Mouse (Mus musculus) T-helper 17 cell (primary cell): ENCODE data around the gene Tmem176b.
"Not testable (repeated sequence)": the region's sequence is repeated elsewhere in the genome, so short reads cannot be mapped to it uniquely, and the experiment has no call there.

ENCODE experiments used
- in situ Hi-C, 2 experiments: fragments of 300-600 bp; cut with MboI, MseI; formaldehyde crosslinking; loops; 1 replicate in 1 of 2; 2 replicates in 1 of 2; pipeline ENCODE4 v1.15.1; 2025; ENCODE audit warnings: high pct_unique_total_duplicates in 2 of 2

Gene Tmem176b

DNA sequence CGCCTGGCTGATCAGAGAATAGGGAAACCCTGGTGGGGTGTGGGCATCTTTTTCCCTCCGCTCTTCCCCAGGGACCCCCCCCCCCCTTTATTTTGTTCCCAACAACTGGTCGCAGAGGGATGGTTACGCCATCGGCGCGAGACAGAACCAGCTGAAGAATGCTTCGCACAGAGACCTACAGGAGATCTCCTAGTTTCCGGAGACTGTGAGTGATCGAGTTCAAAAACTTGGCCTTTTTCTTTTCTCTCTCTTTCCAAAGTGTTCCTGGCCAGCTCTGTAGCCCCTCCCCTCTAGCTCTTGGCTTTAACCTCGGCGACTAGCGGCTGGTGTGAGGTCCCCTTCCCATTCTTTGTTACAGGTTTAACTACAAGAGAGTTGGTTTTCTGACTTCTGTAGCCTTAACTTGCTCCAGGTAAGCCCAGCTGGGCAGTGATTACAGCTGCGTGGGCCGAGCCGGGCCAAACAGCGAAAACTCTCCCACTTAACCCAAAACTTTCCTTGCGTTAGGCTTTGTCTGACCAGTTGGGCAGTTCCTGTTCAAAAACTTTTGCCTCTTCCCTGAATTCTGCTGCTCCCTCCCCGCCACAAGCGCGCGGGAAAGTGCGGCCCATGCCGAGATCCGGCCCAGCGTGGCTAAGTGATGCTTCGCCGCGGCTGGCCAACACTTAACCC lies 10.7 kb upstream of the Tmem176b start:
- in situ Hi-C loops: loop anchor here in 1 of 2 experiments (25.0 kb wide), 1 partner anchor 1190 kb away; no protein-coding TSS in a partner anchor

DNA sequence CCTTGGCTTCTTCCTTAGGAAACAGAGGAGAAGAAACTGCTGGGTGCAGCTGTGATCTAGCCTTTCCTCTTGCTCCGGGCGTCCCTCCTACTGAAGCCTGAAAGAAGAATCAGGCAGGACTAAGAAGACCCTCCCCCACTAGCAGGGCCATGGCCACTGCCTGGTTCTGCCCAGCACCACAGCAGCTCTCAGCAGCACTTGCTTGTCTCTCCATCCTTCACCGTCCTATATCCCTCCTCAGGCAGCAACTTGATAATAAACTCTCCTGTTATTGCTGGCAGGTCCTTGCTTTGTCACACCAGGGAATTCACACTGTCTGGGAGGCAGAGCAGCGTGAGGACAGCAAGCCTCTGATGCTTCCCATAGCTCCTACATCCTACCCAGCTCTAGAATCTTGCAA lies 3.8 kb upstream of the Tmem176b start:
- in situ Hi-C loops: no loop called here

DNA sequence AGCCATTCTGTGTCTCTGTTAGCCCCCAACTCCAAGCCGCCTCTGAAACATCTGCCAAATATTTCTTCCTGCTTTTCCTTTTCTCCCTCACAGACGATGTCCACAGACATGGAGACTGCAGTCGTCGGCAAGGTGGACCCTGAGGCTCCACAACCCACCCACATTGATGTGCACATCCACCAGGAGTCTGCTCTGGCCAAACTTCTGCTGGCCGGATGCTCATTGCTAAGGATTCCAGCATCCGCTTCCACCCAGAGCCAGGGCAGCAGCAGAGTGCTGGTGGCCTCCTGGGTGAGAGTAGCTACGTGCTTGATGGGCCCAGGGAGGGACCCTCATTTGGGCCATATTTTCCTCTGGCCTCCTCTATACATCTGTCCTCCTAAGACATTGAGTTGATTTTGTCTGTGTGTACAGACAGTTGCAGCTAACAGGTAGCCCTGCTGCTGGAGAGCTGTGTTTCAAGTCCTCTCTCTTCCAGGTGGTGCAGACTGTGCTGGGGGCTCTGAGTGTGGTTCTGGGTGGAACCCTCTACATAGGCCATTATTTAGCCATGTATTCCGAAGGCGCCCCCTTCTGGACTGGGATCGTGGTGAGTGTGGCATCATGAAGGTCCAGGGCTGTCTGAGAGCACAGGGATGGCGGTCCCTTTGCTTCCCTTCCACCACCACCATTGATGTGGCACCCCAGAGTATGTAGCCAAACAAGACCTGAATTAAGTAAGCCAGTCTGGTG lies 981 bp upstream of the Tmem176b start:
- in situ Hi-C loops: no loop called here

DNA sequence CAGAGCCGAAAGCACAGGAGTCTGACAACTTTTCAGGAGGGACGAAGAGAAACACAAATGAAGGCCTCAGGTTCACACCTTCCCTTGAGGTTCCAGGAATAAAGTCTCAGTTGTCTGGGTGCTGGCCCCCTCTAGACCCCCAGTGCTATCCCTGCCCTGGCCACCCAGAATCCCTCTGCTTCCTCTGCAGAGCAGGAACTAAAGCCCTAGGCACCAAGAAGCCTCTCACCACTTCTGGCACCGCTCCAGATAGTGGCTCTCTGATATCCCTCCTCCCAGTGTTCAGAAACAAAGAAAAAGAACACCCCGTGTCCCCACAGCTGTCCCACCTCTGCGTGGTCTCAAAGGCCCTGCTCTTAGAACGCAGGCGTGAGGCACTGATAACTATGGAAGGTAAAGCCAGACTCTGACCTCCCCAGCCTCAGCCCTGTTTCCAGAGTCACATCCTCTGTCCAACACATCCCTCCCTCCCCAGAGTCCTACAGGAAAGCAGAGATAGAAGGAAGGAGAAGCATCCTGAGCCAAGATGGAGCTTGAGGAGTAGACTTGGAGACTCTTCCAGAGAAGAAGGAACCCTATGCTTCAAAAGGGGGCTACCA lies 826 bp downstream of the Tmem176b start, which contains the start of gene Tmem176a:
Gene Tmem176a (plus strand): TSS at position 549 of the 599 bp plus-strand sequence.
- in situ Hi-C loops: no loop called here

DNA sequence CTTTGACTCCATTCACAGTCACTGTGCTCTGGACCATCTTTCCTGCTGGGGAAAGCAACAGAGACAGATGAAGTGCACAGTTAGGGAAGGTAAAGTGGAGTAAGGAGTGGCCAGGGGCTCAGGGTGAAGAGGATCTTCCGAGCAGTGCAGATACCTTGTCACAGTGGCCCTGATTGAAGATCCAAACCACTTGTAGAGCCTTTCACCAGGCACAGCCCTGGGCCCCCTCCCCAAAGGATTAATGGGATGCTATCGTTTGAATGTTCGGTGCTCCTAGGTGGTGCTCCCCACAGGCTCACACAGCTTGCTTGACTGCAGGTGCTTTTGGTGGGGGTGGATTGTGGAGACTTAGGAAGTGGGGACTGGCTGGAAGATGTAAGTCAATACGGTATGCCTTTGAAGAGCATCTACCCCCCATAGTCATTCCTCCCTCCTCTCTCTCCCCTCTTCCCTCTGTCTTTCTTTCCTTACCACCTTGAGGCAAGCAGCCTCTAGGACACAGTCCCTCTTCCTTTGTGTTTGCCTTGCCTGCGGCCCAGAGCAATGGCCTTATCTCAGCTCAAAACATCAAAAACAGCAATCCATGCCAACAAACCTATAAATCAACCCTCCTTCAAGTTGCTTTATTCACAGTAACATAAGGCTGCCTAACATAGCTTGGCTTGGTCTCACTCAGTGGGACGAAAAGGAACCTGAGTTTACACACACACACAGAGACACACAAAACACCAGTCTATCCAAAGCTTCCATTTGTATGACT lies 2.8 kb downstream of the Tmem176b start:
- in situ Hi-C loops: no loop called here

DNA sequence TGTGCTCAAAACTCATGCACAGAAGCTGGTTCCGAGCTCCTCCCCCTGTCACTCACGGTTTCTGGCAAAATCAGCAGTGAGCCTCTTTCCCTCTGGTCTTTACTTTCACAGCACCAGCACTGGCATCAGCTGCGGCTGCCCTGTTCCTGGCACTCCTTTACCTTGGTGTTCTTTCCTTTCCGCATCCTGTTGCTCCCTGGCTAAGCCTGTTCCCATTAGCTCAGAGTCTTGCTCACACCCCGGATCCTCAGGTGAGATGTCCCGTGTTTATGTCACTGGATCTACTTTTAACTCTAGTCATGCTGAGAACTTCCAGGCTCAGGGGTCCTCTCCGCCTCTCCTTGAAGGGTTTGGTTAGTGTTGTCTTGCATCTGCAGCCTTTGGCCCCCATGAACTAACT lies 3.8 kb downstream of the Tmem176b start:
- in situ Hi-C loops: no loop called here

DNA sequence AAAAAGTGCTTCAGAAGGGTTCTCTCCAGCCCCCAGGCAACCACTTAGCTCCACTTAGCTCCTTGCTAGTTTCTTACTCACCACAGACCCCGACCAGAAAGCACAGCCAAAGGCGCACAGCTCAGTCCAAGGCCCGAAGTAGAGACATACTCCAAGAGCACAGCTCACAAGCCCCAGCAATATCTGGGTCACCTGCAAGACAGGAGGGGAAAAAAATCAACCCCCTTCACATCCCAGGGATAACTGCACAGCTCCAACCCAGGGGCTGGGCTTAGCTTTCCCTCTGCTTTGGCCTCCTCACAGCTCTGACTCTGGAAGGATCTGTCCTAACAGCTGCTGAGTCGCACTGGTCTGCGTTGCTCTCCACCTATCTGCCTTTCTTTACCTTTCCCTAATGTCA lies 5.2 kb downstream of the Tmem176b start:
- in situ Hi-C loops: no loop called here

DNA sequence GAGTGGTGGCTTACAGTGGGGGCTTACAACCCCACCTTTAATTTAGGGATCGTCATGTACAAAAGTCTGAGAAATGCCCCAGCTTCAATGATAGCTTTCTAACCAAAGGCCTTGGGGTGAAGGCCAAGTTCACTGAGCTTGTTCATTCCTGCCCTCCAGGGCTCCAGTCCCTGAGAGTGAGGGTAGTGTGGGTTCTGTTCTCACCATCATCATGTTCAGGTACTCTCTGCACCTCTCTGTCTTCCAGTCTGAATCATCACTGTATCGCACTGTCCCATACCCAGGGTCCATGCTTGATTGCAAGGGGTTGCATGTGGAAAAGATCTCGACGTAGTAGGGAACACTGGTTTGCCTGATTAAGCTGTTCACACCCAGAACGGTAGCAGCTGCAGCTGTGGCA lies 6.1 kb downstream of the Tmem176b start:
- in situ Hi-C loops: no loop called here

DNA sequence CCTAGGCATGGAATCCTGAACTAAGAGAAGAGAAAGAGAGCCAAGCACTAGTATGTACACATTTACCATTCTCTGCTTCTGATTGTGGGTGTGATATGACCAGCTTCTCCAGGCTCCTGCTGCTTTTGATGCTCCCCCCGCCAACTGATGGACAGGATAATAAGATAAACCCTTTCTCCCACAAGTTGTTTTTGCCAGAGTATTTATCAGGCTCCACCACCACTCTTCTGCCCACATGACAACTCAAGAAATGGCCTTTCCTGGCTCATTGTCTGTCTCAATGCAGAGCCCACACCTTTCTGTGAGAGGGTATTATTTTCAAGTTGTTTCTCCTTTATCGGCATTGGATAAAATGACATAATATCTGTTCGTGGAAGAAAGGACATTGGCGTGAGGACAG lies 7.8 kb downstream of the Tmem176b start:
- in situ Hi-C loops: no loop called here

DNA sequence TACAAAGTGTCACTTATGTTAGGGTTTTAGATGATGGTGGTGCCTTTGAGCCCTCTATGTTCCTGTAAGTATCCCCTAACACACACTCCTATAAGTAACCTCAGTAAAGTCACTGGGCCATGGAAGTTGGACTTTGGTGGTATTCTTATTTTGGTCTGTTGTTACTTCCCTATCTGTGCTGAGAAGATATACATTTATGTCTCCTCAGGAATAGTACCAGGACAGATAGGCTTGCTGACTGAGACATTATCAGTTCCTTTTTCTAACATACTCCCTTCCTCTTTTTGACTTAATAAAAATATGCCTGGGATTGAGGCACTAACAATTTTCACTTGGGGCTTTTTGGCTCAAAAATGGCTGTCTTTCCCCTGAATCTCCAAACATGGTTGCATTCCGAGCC lies 8.9 kb downstream of the Tmem176b start:
- in situ Hi-C loops: no loop called here

DNA sequence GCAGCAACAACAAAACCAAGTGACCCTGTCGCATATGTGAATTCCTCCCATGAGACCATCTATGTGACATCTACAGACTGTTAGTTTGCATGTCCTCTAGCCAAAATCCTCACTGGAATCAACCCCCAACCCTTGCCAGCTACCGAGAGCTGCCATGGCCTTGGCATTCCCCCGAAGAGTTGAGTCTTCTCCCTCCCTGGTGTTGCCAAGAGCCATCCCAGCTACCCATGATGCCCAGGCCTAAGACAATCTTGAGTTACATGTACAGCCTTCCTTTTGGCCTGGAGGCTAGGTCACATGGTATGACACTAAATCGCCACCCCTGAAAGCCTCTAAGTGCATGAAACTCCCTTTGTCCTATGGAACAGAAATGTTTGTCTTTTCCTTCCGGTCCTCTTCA lies 10.2 kb downstream of the Tmem176b start:
- in situ Hi-C loops: no loop called here

DNA sequence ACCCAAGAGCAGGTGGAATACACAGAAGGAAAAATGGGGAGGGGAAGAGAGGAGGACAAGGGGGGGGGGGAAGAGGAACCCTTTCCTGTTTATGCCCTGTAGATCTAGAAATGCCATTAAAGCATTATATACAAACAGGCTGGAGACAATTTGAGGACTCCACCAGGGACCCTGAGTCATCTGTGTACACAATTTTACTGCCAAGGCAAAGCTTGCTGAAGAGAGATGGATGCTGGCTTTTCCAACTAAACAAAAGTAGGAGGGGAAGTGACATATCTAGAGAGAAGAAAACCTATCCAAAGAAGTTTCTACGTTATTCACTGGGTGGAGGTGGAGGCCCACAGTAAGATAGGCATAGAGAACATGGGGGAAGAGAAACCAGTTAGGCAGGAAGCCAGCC lies 11.1 kb downstream of the Tmem176b start:
- in situ Hi-C loops: no loop called here

DNA sequence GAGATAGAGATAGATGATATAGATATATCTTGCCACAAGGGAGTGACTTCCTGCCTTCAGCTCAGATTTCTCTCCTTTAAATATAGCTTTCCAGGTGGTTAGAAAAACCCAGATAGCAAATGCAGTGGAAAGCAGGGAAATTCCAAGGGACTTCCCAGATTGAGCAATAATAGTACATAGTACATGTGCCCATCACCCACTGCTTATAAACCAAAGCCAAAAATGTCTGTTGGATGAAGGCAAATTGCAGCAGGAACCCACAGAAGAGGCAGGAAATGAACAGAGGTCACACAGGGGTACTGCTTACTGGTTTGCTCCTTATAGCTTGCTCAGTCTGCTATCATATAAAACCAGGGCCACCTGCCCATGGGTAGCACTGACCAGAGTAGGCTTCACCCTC lies 11.6 kb downstream of the Tmem176b start:
- in situ Hi-C loops: no loop called here

DNA sequence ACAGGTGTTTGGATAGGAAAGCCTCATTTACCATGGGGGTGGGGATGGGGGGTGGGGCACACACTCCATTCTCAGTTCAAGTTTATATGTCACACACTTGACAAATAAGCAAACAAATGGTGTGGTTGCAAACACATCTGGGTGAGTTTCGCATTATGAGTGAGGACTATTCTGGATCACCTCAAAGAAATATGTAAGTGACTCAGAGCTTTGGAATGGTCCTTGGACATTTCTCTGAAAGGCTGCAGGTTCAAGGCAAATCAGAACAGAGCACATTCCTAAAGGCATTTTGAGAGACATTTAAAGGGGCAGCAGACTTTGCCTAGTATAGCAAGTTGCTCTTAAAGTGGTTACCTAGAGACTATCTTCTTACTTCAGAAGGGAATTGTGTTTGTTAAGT lies 12.3 kb downstream of the Tmem176b start:
- in situ Hi-C loops: no loop called here

DNA sequence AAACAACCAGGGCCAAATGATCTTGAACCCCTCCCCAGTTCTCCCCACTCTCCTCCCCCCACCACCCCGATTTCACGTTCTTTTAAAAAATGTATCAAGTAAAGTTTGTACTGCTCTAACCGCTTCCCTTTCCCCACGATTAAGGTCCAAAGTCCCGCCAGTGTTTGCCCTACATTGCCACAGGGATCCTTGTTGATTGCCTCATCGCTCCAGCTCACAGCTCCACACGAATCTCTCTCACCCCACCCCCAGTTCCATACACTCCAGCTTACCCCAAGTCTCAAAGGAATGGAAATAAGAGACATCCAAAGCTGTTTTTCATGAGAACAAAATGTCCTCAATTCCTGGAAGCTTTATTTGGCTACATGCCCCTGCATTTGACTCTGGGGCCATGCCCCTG lies 16.3 kb downstream of the Tmem176b start:
- in situ Hi-C loops: no loop called here

DNA sequence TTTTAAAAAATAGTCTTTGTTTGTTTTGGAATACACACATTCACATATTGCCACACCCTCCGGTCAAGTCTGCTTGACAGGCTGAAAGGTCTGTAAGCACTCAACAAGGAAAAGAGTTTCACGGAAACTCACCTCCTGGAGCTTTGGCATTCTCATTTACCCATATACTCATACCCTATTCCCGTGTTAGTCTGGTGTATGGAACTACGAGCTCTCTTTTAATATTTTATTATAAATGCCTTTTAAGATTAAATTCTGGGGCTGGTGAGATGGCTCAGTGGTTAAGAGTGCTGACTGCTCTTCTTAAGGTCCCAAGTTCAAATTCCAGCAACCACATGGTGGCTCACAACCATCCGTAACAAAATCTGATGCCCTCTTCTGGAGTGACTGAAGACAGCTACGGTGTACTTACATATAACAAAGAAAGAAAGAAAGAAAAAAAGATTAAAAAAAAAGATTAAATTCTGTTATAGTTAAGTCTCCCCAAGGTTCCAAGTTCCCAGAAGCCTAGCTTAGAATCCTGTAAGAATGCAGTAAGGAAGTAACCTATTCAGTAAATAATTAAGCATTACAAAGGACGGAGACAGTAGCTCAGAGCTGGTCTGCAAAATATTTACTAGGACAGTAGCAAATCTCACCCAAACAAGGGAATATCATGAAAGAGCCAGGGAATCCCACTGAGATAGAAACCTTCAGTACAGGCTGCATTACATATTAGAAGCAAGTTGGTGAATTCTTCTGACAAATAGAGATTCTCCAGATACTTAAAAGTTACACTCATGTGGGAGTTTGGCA lies 19.1 kb downstream of the Tmem176b start:
- in situ Hi-C loops: not testable (repeated sequence)

DNA sequence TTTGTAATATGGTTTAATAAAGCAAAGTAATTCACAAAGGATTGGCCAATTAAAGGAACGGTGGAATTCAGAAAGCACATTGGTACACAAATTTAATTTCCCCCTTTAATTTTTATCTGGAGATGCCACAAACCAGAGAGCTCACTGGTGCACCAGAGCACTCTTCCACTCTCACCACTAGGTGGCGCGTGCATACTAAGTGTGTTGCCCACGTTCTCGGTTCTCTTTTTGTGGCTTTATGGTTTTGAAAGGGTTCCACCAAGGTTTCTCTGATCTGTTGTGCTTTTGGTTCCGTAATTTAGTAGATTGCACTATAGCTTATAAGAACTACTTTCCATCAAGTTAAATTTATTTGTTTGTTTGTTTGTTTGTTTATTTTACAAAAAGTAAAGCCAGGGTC lies 23.5 kb downstream of the Tmem176b start:
- in situ Hi-C loops: no loop called here

DNA sequence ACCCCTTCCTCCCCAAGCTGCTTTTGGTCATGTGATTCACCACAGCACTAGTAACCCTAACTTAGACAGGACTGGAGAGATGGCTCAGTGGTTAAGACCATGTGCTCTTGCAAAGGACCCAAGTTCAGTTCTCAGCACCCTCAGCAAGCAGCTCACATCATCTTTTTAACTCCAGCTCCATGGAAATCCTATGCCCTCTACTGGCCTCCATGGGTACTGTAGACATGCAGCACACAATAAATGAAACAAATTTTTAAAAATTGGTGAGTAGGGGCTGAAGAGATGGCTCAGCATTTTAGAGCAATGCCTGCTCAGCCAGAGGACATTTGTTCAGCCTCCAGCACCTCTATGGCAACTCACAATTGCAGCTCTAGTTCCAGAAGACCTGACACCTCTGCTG lies 26.3 kb downstream of the Tmem176b start:
- in situ Hi-C loops: no loop called here

DNA sequence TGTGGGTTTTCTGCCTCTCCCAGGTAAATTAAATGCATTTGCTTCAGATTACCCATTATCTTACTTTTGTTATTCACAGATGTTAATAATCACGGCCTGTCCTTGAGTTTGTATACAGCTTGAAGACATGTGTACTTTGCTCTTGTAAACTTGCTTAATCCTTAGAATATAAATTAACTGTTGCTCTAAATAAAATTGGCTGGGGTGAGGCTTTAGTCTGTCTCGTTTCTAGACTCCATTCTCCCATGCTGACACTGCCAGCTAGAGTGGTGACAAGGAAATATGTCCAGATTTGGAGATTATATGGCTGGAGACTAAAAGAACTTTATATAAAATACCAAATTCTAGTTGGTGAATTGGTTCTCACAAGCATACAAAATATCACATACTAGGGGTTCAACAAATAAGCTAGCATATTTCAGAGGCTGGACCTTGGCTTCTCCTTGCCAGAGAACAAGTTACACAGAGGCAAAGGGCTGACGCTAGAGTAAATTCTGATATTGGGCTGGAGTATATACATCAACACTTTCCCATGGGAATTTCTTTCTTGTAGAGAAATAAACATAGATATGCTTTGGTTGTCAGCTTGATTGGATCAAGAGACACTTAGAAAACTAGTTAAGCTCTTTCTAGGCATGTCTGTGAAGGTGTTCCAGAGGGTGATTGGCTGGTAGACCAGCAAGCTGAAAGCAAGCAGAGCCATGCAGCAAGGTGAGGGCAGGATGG lies 31.6 kb downstream of the Tmem176b start:
- in situ Hi-C loops: no loop called here

DNA sequence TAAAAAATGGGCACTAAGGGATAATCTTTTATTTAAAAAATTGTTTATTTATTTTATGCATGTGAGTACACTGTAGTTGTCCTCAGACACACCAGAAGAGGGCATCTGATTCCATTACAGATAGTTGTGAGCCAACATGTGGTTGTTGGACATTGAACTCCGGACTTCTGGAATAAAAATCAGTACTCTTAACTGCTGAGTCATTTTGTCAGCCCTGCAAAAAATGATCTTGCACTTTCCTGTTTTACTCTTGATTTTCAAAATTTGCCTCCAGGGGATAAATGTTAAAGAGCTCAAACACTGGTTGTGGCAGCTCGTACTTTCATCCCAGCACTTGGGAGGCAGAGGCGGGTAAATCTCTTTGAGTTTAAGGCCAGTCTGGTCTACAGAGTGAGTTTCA lies 34.5 kb downstream of the Tmem176b start:
- in situ Hi-C loops: no loop called here

DNA sequence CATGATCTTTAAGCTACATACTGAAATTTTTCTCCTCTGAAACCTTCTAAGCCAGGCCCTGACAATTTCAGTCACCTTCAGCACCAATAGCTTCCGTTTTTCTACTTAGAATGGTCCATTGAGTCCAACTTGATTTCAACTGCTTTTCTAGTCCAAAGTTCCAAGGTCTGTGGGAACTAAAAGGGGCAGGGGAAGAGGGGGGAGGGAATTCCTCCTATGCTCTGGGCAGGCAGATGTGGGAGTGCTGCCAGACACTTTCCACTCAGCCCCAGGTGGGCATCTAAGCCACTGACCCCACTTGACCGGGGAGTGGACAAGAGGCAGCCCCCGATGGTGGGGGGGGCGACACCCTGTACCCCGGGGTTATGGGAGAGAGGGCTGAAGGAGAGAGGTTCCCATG lies 37.0 kb downstream of the Tmem176b start:
- in situ Hi-C loops: no loop called here
